Mouse (Mus musculus) CH12.LX (cell line): ENCODE measurements around the gene Prelid1. TPM values are rescaled to one million over a fixed set of nuclear protein-coding genes. Genes with fewer than 3 reads are reported as not detected.

Source experiments
- DNase-seq: peaks from one replicate; pipeline ENCODE4 v3.0.0-alpha.2; 2013; ENCODE audit errors: extremely low read depth
- H3K27ac ChIP-seq: 2 replicates; pipeline ENCODE4 v1.5.1; 2012; ENCODE audit warnings: low read depth, mild to moderate bottlenecking, control low read depth, moderate library complexity; ENCODE audit not compliant: insufficient read depth
- H3K27me3 ChIP-seq: replicated peaks from 2 replicates; pipeline ENCODE3; 2012; ENCODE audit warnings: inconsistent platforms
- H3K36me3 ChIP-seq, 2 experiments: replicated peaks in 1 of 2; 2 replicates each; pipeline versions ENCODE3 to v1.6.1; 2012; ENCODE audit warnings: inconsistent platforms in 1 of 2, low read length in 1 of 2, mild to moderate bottlenecking in 1 of 2, mixed read lengths in 1 of 2, moderate library complexity in 1 of 2; ENCODE audit not compliant: control insufficient read depth in 1 of 2, insufficient read depth in 1 of 2
- H3K4me1 ChIP-seq, 2 experiments: 2 replicates each; pipeline ENCODE4 v1.6.1; 2012; ENCODE audit warnings: inconsistent platforms in 1 of 2, moderate library complexity in 1 of 2; ENCODE audit not compliant: insufficient read depth in 2 of 2, control insufficient read depth in 1 of 2
- H3K4me2 ChIP-seq: 2 replicates; pipeline ENCODE4 v1.6.1; 2012; ENCODE audit warnings: low read depth, mild to moderate bottlenecking, control low read depth; ENCODE audit not compliant: poor library complexity, insufficient read depth, severe bottlenecking
- H3K4me3 ChIP-seq, 3 experiments: fragments of 150-350 bp in 1 of 3; sonication (generic) in 1 of 3; replicated peaks in 1 of 3; 2 replicates each; pipeline versions ENCODE3 to v1.5.1; 2011 to 2012; ENCODE audit warnings: low read depth in 2 of 3, low read length in 2 of 3, mild to moderate bottlenecking in 2 of 3, moderate library complexity in 2 of 3, control low read depth in 1 of 3, improper control_type of control experiment in 1 of 3, inconsistent platforms in 1 of 3, mixed read lengths in 1 of 3; ENCODE audit not compliant: poor library complexity in 1 of 3
- H3K79me2 ChIP-seq: replicated peaks from 2 replicates; pipeline ENCODE4 v1.6.1; 2012; ENCODE audit warnings: mild to moderate bottlenecking, moderate library complexity; ENCODE audit not compliant: control insufficient read depth, poor library complexity, insufficient read depth, severe bottlenecking; ENCODE audit errors: extremely low read depth
- H3K9ac ChIP-seq: 2 replicates; pipeline ENCODE4 v1.6.1; 2012; ENCODE audit warnings: low read depth, mild to moderate bottlenecking, control low read depth, moderate library complexity; ENCODE audit not compliant: insufficient read depth
- H3K9me3 ChIP-seq: replicated peaks from 2 replicates; pipeline ENCODE3; 2012; ENCODE audit warnings: low read length, inconsistent platforms, mixed read lengths
- BHLHE40 ChIP-seq: IDR thresholded peaks from 2 replicates; pipeline ENCODE4 v1.6.1; 2011; ENCODE audit warnings: mild to moderate bottlenecking, low read depth, low read length, improper control_type of control experiment
- CHD1 ChIP-seq: IDR thresholded peaks from 2 replicates; pipeline ENCODE4 v1.6.1; 2012; ENCODE audit warnings: low read depth, low read length, improper control_type of control experiment, inconsistent platforms
- CTCF ChIP-seq, 2 experiments: IDR thresholded peaks in 1 of 2; conservative IDR thresholded peaks in 1 of 2; 2 replicates each; pipeline ENCODE4 v1.5.1; 2011 to 2012; ENCODE audit warnings: low read depth in 2 of 2, low read length in 2 of 2, improper control_type of control experiment in 1 of 2, inconsistent platforms in 1 of 2, mild to moderate bottlenecking in 1 of 2, moderate library complexity in 1 of 2
- E2F4 ChIP-seq: IDR thresholded peaks from 2 replicates; pipeline ENCODE4 v1.6.1; 2011; ENCODE audit warnings: low read depth, low read length, improper control_type of control experiment; ENCODE audit not compliant: insufficient replicate concordance
- ELF1 ChIP-seq: IDR thresholded peaks from 2 replicates; pipeline ENCODE4 v1.6.1; 2014; ENCODE audit warnings: low read depth, mild to moderate bottlenecking, inconsistent platforms, low read length, improper control_type of control experiment
- EP300 ChIP-seq: IDR thresholded peaks from 2 replicates; pipeline ENCODE4 v1.6.1; 2011; ENCODE audit warnings: low read length, improper control_type of control experiment
- GABPA ChIP-seq: IDR thresholded peaks from 2 replicates; pipeline ENCODE4 v1.6.1; 2012; ENCODE audit warnings: low read depth, low read length, improper control_type of control experiment, inconsistent platforms; ENCODE audit not compliant: insufficient replicate concordance
- JUN ChIP-seq: IDR thresholded peaks from 2 replicates; pipeline ENCODE4 v1.6.1; 2011; ENCODE audit warnings: low read depth, mild to moderate bottlenecking, low read length, improper control_type of control experiment, moderate library complexity; ENCODE audit not compliant: insufficient read depth
- JUND ChIP-seq: conservative IDR thresholded peaks from 2 replicates; pipeline ENCODE4 v1.6.1; 2011; ENCODE audit warnings: low read depth, low read length, improper control_type of control experiment
- KAT2A ChIP-seq: IDR thresholded peaks from 2 replicates; pipeline ENCODE4 v1.6.1; 2012; ENCODE audit warnings: low read length, improper control_type of control experiment, inconsistent platforms; ENCODE audit not compliant: insufficient replicate concordance
- MAFK ChIP-seq: IDR thresholded peaks from 2 replicates; pipeline ENCODE4 v1.6.1; 2011; ENCODE audit warnings: low read length, improper control_type of control experiment; ENCODE audit not compliant: insufficient replicate concordance
- MAX ChIP-seq: IDR thresholded peaks from 2 replicates; pipeline ENCODE4 v1.6.1; 2011; ENCODE audit warnings: low read length, improper control_type of control experiment
- MAZ ChIP-seq: IDR thresholded peaks from 2 replicates; pipeline ENCODE4 v1.6.1; 2012; ENCODE audit warnings: low read depth, mild to moderate bottlenecking, inconsistent platforms, low read length, improper control_type of control experiment, moderate library complexity
- MEF2A ChIP-seq: IDR thresholded peaks from 2 replicates; pipeline ENCODE4 v1.6.1; 2014; ENCODE audit warnings: low read depth, mild to moderate bottlenecking, inconsistent platforms, low read length, improper control_type of control experiment, borderline replicate concordance
- MXI1 ChIP-seq: IDR thresholded peaks from 2 replicates; pipeline ENCODE4 v1.6.1; 2011; ENCODE audit warnings: mild to moderate bottlenecking, low read depth, low read length, improper control_type of control experiment
- MYC ChIP-seq: IDR thresholded peaks from 2 replicates; pipeline ENCODE4 v1.6.1; 2011; ENCODE audit warnings: low read depth, mild to moderate bottlenecking, improper control_type of control experiment, low read length
- NELFE ChIP-seq: IDR thresholded peaks from 2 replicates; pipeline ENCODE4 v1.6.1; 2011; ENCODE audit warnings: low read depth, low read length, improper control_type of control experiment
- NRF1 ChIP-seq: IDR thresholded peaks from 2 replicates; pipeline ENCODE4 v1.6.1; 2014; ENCODE audit warnings: low read depth, mild to moderate bottlenecking, inconsistent platforms, low read length, improper control_type of control experiment, moderate library complexity
- PAX5 ChIP-seq: IDR thresholded peaks from 2 replicates; pipeline ENCODE4 v1.6.1; 2012; ENCODE audit warnings: low read length, inconsistent platforms, mixed read lengths
- POLR2A ChIP-seq: IDR thresholded peaks from 2 replicates; pipeline ENCODE4 v1.6.1; 2011; ENCODE audit warnings: low read depth, mild to moderate bottlenecking, improper control_type of control experiment, low read length
- POLR2AphosphoS2 ChIP-seq: IDR thresholded peaks from 2 replicates; pipeline ENCODE4 v1.6.1; 2011; ENCODE audit warnings: low read depth, low read length, improper control_type of control experiment
- RAD21 ChIP-seq: IDR thresholded peaks from 2 replicates; pipeline ENCODE4 v1.6.1; 2011; ENCODE audit warnings: low read depth, mild to moderate bottlenecking, low read length, improper control_type of control experiment, moderate library complexity
- RCOR1 ChIP-seq: conservative IDR thresholded peaks from 2 replicates; pipeline ENCODE4 v1.6.1; 2012; ENCODE audit warnings: low read depth, mild to moderate bottlenecking, inconsistent platforms, low read length, improper control_type of control experiment
- SIN3A ChIP-seq: IDR thresholded peaks from 2 replicates; pipeline ENCODE4 v1.6.1; 2012; ENCODE audit warnings: low read length, improper control_type of control experiment, inconsistent platforms
- SMC3 ChIP-seq: IDR thresholded peaks from 2 replicates; pipeline ENCODE4 v1.6.1; 2011; ENCODE audit warnings: low read depth, low read length, improper control_type of control experiment
- TBP ChIP-seq: conservative IDR thresholded peaks from 2 replicates; pipeline ENCODE4 v1.6.1; 2011; ENCODE audit warnings: low read depth, low read length, improper control_type of control experiment
- TCF12 ChIP-seq: IDR thresholded peaks from 2 replicates; pipeline ENCODE4 v1.6.1; 2014; ENCODE audit warnings: low read depth, mild to moderate bottlenecking, inconsistent platforms, low read length, improper control_type of control experiment
- UBTF ChIP-seq: IDR thresholded peaks from 2 replicates; pipeline ENCODE4 v1.6.1; 2012; ENCODE audit warnings: low read depth, mild to moderate bottlenecking, inconsistent platforms, low read length, improper control_type of control experiment, moderate library complexity
- USF1 ChIP-seq: IDR thresholded peaks from 2 replicates; pipeline ENCODE4 v1.6.1; 2014; ENCODE audit warnings: low read depth, mild to moderate bottlenecking, inconsistent platforms, low read length, improper control_type of control experiment
- USF2 ChIP-seq: conservative IDR thresholded peaks from 2 replicates; pipeline ENCODE4 v1.6.1; 2011; ENCODE audit warnings: low read depth, low read length, improper control_type of control experiment
- ZC3H11A ChIP-seq: IDR thresholded peaks from 2 replicates; pipeline ENCODE4 v1.6.1; 2012; ENCODE audit warnings: low read depth, mild to moderate bottlenecking, inconsistent platforms, low read length, improper control_type of control experiment
- ZMIZ1 ChIP-seq: IDR thresholded peaks from 2 replicates; pipeline ENCODE4 v1.6.1; 2012; ENCODE audit warnings: low read depth, mild to moderate bottlenecking, inconsistent platforms, low read length, improper control_type of control experiment
- ZNF384 ChIP-seq: IDR thresholded peaks from 2 replicates; pipeline ENCODE4 v1.6.1; 2012; ENCODE audit warnings: low read depth, low read length, improper control_type of control experiment, inconsistent platforms
- dilution Hi-C: fragments of 300-500 bp; cut with MboI; formaldehyde crosslinking; loops from 2 replicates; pipeline ENCODE4 v1.14.3; 2020; ENCODE audit warnings: low sequenced_read_pairs; ENCODE audit not compliant: extremely low pct_unique_long_range_greater_than_20kb, extremely low pct_ligation_motif_present
- in situ Hi-C: fragments of 300-500 bp; cut with MboI; formaldehyde crosslinking; loops from 3 replicates; pipeline ENCODE4 v1.14.3; 2019; ENCODE audit warnings: low sequenced_read_pairs, low pct_ligation_motif_present, low pct_unique_long_range_greater_than_20kb, mixed read lengths
- polyA plus RNA-seq: library from polyadenylated mRNA; unstranded; fragments of >175 nt; gene quantifications from 2 replicates; pipeline ENCODE4 v1.2.1, GENCODE M21; 2012; ENCODE audit warnings: low read depth; ENCODE audit not compliant: insufficient read length
- total RNA-seq, 2 experiments: library from RNA; depleted of rRNA; stranded (reverse); fragments of 300-350 nt in 1 of 2; fragments of >200 nt in 1 of 2; gene quantifications; 2 replicates each; pipeline ENCODE4 v1.2.3; 2012 to 2014

The Prelid1 gene
- total and polyA plus RNA-seq, 3 experiments = 205 to 435 (median 302) TPM

- H3K27ac ChIP-seq = no peak overlapping the region
These were observed 48.1 kb downstream of the Prelid1 start for GRCm38 (mm10) chr13:55368401-55368800.

DNA sequence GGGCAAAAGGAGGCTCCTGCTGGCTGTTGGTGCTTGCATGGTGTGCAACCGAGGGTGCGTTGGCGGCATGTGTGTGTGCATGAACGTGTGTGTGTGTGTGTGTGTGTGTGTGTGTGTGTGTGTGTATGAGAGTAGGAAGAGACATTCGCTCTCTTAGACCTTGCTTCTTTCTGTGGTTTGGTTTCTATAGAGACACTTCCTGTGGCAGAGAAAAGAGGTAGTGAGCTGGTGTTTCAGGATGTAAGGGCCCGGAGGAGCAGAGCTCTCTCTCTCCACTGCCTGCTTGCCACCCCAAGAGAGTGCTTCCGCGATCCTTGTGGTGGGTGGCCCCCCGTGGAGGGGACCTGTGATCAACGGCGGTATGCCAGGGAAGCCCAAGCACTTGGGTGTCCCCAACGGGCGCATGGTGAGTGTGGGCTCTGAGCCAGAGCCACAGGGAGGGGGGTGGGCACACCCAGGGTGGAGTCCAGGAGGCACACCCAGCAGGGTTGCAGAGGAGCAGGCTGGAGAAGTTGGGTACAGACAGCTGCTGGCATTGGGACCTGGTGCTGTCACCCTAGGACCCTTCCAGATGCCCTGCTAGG, 49.3 kb downstream of the Prelid1 start, which contains the start of gene Rgs14:
Gene Rgs14, plus strand, starts transcription at position 202 of the 584 bp plus-strand sequence.
- H3K4me1 ChIP-seq = peaks cover 22 to 61% of the 10 kb centered on the region in 2 experiments
- peaks cover 0 to 3% of the 10 kb centered on the region in 2 experiments for H3K36me3 ChIP-seq
- peak; percentile 85 for DNase-seq
- peak within 1 kb of the TSS; percentile 29; the same call in 1 of the 2 replicates for H3K27ac ChIP-seq
- H3K4me3 ChIP-seq = peak within 1 kb of the TSS; percentile 55 to 65 (median 62)
- dilution Hi-C loops = no loop called here
- peak within 1 kb of the TSS; percentile 53 for H3K4me2 ChIP-seq
- no peaks in the 10 kb centered on the region for H3K27me3 ChIP-seq
- in situ Hi-C loops = no loop called here
- H3K79me2 ChIP-seq = no peaks in the 10 kb centered on the region
- no peaks in the 10 kb centered on the region for H3K9me3 ChIP-seq
- peak within 1 kb of the TSS; percentile 37 for H3K9ac ChIP-seq
- no peak for TF ChIP-seq RCOR1
- TF ChIP-seq BHLHE40 = peak; percentile 59
- TF ChIP-seq TBP = 0 out of 2 replicates have a peak, but pooled peaks have one; percentile 53
- 0 out of 2 replicates have a peak, but pooled peaks have one; percentile 46 for TF ChIP-seq MAZ
- no peak for TF ChIP-seq NRF1
- no peak for TF ChIP-seq KAT2A
- no peak for TF ChIP-seq ZNF384
- TF ChIP-seq SMC3 = peak; percentile 15; the same call in 1 of the 2 replicates
- no peak for TF ChIP-seq GABPA
- no peak for TF ChIP-seq ZC3H11A
- peak; percentile 80 for TF ChIP-seq NELFE
- peak; percentile 72; the same call in 1 of the 2 replicates for TF ChIP-seq MAX
- TF ChIP-seq SIN3A = peak; percentile 94
- no peak for TF ChIP-seq USF2
- peak; percentile 68 for TF ChIP-seq EP300
- no peak for TF ChIP-seq PAX5
- TF ChIP-seq POLR2A = peak; percentile 71
- no peak; the same call in 1 of the 2 replicates for TF ChIP-seq JUND
- TF ChIP-seq MAFK = no peak
- TF ChIP-seq E2F4 = no peak
- TF ChIP-seq JUN = no peak
- no peak for TF ChIP-seq ZMIZ1

More at GRCm38 (mm10) chr13:55368401-55368800, 48.1 kb downstream of the Prelid1 start:
- Histone ChIP-seq H3K79me2 (no peaks in the 10 kb centered on the region), H3K36me3 (no peaks in the 10 kb centered on the region)
- TF ChIP-seq MAX (no peak), CTCF (conservative IDR thresholded peaks at IDR 0.05 in 1 of 2, IDR thresholded peaks at IDR 0.05 in 1 of 2; ENCODE audit: low read depth in 2 of 2, low read length in 2 of 2) (peak in 1 of 2 experiments; percentile 59; a peak in 2 of 4 replicates), MYC (0 out of 2 replicates have a peak, but pooled peaks have one; percentile 30), KAT2A (no peak), ELF1 (no peak), USF1 (no peak), TCF12 (no peak), USF2 (no peak), RAD21 (peak; percentile 42), MAFK (no peak), MXI1 (no peak), BHLHE40 (no peak), JUND (no peak), EP300 (no peak), ZNF384 (no peak), POLR2AphosphoS2 (no peak), SMC3 (peak; percentile 36), MEF2A (no peak), NELFE (no peak), CHD1 (no peak), UBTF (no peak), JUN (no peak), GABPA (no peak), ZMIZ1 (no peak), E2F4 (no peak), SIN3A (no peak), MAZ (no peak)
- TF ChIP-seq, all 38 proteins: peak for 4
- in situ Hi-C loops (no loop called here), dilution Hi-C loops (no loop called here)
- DNase-seq = no peak
- H3K9me3 ChIP-seq = no peaks in the 10 kb centered on the region
- no peak overlapping the region for H3K9ac ChIP-seq
- no peak overlapping the region for H3K4me3 ChIP-seq
- no peak overlapping the region for H3K4me2 ChIP-seq
- H3K4me1 ChIP-seq = peaks cover 22 to 49% of the 10 kb centered on the region in 2 experiments
- H3K27me3 ChIP-seq = no peaks in the 10 kb centered on the region
